Mouse (Mus musculus): Measurements from ENCODE around the gene Zfp180.
A peak's percentile ranks its signal among the peaks of the same experiment; 100 is the strongest.
"Not testable (repeated sequence)": the region's sequence is repeated elsewhere in the genome, so short reads cannot be mapped to it uniquely, and the experiment has no call there.

The Zfp180 gene

GRCm38 (mm10) chr7:24081634-24082431, at the start of gene Zfp180:
Gene Zfp180, plus strand, starts transcription at chr7:24081924.
- DNase-seq: peak; percentile 97 to 98

DNA sequence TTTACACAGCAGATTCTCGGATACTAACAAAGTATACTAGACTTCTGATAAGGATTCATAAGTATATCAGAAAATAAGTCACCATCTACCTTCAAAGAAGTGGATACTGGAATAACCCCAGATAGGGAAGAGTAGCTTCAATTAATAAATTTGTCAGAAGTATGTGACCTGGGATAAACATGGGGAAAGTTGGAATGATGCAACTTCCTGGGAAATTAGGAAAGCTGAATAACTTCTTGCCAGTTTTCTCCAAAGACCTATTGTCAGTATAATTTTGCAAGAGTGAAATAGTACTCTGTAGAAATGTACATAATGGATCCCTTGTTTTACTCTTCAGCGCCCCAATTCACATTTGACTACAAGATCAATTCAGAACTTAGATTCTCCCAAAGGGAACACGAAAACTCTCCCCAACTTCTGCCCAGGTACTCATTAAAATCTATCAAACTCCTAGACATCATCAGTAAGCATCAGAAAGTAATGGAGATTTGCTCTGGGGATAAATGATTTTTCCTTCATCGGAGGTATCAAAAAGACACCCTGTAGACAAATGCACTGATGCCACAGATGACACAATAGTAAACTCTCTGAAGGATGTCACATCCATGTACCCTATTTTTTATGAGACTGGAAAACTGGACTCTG, 28.9 kb upstream of the Zfp180 start, which contains the start of gene Vmn1r183:
Gene Vmn1r183 (plus strand): TSS at position 595 of the 645 bp plus-strand sequence.
- no peak for DNase-seq

DNA sequence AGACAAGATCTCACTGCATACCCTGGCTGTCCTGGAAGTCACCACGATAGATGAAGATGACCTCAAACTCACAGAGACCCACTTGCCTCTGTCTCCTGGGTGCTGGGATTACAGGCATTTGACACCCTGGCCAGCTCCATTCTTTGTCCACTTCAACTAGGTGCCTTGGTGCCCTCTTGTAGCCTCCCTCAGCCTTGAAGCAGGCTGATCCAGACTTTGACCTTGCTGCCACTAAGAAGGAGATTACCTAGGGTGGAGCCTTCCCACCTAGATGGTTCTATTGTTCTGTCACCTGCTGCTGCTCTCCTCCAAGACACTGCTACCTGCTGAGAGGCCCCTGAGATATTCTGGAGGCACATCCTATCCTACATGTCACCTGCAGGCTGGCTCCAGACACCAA, 7.3 kb upstream of the Zfp180 start:
- not testable (repeated sequence) for DNase-seq

DNA sequence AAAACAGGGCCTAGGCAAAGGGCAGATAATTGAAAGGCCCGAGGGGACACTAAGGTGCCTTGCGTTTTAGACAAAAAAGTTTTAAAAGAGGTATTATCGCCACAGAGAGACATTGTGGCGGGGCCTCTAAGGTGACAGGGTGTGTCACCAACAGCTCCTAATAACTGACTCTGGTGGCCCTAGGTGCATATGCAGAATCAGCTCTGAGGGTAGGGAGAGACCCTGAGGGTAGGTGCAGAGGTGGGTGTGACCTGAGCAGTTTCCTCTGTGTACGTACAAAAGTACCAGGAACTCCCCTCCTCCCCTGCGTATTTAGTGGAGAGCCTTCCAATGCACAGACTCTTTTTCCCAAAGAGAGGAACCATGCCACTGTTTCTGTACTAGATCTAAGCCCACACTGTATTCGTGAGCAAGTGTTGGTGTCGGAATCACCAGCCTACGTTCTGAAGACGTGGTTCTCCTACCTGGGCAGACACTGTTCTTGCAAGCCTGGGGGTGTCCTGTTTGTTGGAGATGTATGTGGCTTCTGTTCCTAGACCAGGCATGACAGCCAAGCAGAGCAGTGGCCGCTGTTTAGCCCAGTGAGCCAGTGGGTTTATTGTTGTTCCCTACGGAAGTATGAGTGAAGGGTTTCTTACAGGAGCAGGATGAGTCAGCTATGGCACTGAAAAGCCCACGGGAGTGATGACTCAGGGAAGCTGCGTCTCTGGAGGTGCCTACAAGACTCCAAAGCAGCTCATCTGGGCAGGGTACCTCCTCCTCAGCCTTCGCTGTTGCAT, 922 bp downstream of the Zfp180 start:
- no peak for DNase-seq

DNA sequence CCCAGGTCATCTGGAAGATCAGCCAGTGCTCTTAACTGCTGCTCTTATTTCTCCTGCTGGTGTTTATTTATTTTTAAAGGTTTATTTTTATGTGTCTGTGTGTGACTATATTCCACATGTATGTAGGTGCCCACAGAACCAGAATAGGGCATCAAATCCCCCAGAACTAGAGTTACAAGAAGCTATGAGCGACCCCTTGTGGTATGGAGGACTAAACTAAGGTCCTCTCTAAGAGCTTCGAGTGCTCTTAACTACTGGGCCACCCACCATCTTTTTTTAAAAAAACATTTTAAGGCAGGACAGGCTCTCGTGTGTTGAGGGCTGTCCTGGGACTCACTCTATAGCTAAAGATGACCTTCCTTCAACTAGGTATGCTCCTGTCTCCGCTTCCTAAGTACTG, 5.1 kb downstream of the Zfp180 start:
- no peak for DNase-seq

DNA sequence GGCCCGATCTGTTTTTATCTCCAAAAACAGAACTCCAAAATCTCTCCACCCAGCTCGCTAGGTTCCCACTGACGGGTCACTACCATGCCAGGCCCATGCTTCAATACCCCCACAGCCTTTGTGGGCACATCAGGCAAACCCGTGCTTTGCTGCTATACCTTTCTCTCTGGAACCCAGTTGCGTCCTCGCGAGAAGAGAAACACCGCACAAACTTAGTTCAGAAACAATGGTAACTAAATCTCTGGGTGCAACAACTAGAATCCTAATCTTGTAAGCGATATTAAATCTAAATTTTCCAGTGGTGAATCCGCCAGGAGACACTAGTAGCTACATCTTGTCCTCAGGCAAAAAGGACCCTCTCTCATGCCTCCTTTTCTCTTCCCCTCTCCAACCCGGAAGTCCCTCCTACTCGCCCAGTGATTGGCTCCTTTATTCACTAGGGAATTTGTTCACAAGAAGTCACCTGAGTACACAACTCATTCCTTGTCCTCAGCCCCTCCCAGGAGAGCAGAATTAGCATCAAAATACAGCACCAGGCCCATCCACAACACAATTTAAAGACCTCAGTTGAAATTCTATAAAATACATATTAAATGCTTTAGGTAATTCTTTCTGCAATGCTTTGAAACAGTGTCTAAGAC, 5.9 kb downstream of the Zfp180 start:
- DNase-seq: no peak

- no peak for DNase-seq
Measured at GRCm38 (mm10) chr7:24104403-24104802, 22.7 kb downstream of the Zfp180 start.

DNA sequence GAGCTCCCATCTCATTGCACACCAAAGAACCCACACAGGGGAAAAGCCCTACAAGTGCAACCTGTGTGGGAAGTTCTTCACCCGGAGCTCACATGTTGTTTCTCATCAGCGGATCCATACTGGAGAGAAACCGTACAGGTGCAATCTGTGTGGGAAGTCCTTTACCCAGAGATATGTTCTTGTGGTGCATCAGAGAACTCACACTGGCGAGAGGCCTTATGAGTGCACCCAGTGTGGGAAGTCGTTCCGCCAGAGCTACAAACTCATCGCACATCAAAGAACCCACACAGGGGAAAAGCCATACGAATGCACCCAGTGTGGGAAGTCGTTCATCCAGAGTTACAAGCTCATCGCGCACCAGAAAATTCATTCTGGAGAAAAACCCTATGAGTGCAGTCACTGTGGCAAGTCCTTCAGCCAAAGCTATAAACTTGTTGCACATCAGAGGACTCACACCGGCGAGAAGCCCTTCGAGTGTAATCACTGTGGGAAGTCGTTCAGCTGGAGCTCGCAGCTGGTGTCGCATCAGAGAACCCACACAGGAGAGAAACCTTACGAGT, 23.5 kb downstream of the Zfp180 start:
- no peak for DNase-seq

- no peak for DNase-seq
Measured at GRCm38 (mm10) chr7:24110839-24111238, 29.1 kb downstream of the Zfp180 start.

DNA sequence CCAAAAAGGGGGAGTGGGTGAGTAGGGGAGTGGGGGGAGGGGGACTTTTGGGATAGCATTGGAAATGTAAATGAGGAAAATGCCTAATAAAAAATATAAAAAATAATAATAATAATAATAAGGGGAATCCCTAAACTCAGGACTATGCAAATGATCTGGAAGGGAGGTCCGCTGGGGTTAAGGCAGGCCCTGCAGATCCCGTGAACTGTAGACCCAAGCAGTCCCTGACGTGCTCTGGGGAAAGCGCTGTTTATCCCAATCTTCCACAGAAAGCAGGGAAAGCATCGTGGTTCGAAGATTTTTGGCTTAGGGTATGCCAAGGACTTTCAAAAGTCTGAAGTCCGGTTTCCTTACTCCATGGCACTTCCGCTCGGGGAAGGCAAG, 30.0 kb downstream of the Zfp180 start:
- DNase-seq: no peak

DNA sequence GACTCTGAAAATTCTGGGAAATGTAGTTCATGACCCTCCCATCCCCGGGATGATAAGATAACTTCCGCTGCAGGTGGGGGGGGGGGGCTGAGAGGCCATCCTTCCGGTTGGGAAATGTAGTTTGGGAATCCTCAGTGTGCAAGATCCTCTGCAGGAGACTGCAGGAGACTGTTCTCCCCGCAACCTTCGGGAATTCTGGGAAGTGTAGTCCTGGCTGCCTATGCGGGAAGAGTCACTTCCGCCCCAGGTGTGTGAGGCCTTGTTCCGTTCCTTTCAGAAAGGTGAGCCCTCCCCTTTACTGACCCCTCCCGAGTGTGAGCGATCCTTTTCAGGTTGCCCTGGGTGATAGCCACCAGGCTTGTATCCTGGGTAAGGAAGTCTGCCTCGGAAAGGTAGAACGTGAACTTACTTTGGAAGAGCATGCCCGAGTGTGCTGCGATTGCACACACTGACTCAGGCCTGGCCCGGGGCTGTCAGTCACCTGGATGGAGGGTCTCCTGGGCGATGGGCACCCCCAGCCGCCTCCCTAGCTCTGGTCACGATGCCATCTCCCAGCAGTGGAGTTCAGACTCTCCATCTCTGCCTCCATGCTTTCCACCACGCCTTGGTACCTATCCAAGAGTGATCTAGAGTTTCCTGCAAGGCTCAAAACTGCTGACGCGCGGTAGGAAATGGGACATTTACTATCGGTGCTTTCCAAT, 30.6 kb downstream of the Zfp180 start, which contains the start of gene Zfp112:
Gene Zfp112 (plus strand): TSS at position 159 of the 701 bp plus-strand sequence.
- DNase-seq: peak; percentile 88 to 92

GRCm38 (mm10) chr7:24113001-24113400, 31.3 kb downstream of the Zfp180 start:
- DNase-seq: peak; percentile 80 to 85

- no peak for DNase-seq
Measured at GRCm38 (mm10) chr7:24116655-24117054, 34.9 kb downstream of the Zfp180 start.

DNA sequence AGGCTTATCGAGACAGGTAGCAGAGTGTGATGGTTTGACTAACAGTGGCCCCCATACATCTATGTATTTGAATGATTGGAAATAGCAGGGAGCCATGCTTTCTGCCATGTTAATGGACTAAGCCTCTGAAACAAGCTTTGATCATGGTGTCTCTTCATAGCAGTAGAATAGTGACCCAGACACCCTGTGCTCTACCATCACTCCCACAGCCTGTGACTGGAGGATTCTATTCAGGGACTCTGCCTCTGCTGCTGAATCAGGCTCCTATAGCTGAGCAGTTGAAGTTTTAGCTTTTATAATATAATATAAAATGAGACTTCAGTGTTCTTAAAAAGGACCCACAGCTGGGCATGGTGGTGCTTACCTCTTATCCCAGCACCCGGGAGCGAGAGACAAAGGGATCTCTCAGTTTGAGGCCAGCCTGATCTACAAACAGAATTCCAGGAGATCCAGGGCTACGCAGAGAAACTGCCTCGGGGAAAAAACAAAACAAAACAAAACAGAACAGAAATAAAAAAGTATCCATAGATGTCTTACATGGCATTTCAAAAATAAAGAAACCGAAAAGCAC, 51.8 kb downstream of the Zfp180 start:
- no peak for DNase-seq

DNA sequence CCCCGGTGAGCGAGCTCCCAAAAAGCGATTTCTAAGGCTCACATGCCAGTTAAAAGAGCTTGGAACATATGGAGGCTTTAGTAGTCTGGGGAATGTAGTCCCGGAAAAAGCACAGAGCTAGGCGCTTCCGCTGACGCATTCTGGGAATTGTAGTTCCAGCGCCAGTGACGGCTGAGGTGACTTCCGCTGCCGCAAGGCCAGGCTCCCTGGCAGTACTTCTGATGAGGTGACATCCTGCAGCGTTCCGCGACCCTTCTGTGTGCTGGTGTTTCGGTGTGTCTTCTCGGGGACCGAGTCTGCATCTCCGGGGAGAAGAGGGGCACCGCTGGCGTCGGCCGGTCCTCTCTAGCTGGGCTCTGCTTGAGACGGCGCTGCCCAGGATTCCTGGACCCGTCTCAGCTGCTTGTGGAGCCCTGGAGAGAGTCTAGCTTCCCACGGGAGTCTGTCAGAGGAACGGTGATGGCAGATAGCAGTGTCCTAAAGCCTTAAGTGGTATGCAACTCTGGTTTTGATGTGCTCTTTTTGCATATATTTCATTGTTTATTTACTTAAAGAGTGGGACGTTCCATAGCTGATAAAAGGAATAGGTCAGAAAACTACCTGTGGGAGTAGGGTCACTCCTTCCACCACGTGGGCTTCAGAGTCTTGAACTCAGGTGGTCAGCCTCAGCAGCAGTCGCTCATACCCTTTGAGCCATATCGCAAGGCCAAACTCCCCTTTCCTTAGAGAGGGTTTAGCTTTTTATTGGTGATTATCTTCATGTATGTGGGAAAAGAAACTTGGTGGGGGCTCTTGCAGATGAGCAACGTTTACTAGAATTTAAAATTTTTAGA, 52.5 kb downstream of the Zfp180 start, which contains the start of gene Zfp235:
Gene Zfp235 (plus strand): TSS at position 174 of the 833 bp plus-strand sequence.
- DNase-seq: peak; percentile 89 to 90

DNA sequence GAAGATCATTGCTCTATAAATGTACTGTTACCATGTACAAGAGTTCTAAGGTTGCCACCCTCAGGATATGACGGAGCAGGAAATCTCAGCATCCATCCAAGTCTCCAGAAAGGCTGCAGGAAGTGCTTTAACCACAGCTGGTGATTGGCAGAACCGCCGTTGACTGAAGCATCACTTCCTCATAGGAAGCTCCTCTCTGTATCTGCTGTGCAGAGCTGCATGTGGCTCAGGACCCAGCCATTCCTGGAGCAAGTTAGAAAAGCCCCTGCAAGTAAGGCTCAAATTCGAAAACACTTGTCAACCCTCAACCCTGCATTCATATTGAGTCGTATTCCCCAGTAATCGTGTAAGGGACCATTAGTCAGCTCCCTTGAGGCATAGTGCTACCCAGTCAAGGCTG, 60.8 kb downstream of the Zfp180 start:
- DNase-seq: no peak

DNA sequence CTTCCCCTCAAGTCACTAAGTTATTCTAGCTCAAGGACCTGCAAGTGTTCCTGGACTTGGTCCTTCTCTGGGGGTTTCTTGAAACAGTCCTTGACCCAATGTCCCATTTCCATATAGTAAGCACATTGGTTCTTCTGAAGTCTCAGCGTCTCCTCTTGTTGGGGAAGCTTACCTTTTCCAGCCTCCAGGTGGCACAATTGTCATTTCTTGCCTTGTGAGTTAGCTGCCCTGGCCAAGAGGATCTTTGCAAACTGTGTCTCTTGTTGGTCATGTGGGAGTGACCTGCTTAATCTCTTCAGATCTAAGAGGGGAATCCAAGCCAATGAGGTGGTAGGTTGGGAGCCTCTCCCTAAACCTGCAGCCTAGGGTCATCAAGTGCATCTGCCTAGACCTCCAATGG, 71.5 kb downstream of the Zfp180 start:
- DNase-seq: no peak
